Mouse (Mus musculus) myocyte (in vitro differentiated cells): Measurements from ENCODE around the gene Pfn3. TPM values are rescaled to one million over a fixed set of nuclear protein-coding genes. Genes with fewer than 3 reads are reported as not detected.

ENCODE experiments used
- H3K27me3 ChIP-seq: one replicate; pipeline ENCODE4 v1.6.1; 2011; ENCODE audit not compliant: control insufficient read depth, insufficient read depth, insufficient read length
- H3K36me3 ChIP-seq: one replicate; pipeline ENCODE4 v1.6.1; 2011; ENCODE audit not compliant: control insufficient read depth, insufficient read depth
- H3K4me2 ChIP-seq: one replicate; pipeline ENCODE4 v1.6.1; 2011; ENCODE audit warnings: low read depth, control low read depth
- H3K4me3 ChIP-seq: one replicate; pipeline ENCODE4 v1.5.1; 2011; ENCODE audit warnings: mild to moderate bottlenecking, control low read depth, moderate library complexity
- H3K79me2 ChIP-seq: one replicate; pipeline ENCODE4 v1.6.1; 2011; ENCODE audit not compliant: control insufficient read depth, insufficient read depth
- H3ac ChIP-seq: one replicate; pipeline ENCODE4 v1.6.1; 2011; ENCODE audit not compliant: control insufficient read depth, insufficient read length
- CEBPB ChIP-seq: IDR thresholded peaks from 2 replicates; pipeline ENCODE4 v1.6.1; 2011; ENCODE audit warnings: mild to moderate bottlenecking, moderate library complexity; ENCODE audit not compliant: poor library complexity, insufficient read depth, severe bottlenecking
- E2F4 ChIP-seq: IDR thresholded peaks from one replicate; pipeline ENCODE4 v1.6.1; 2011; ENCODE audit warnings: mild to moderate bottlenecking, control low read depth, moderate library complexity; ENCODE audit not compliant: insufficient read depth
- MAX ChIP-seq: IDR thresholded peaks from one replicate; pipeline ENCODE4 v1.6.1; 2011; ENCODE audit warnings: low read depth, mild to moderate bottlenecking, control low read depth
- MYOD1 ChIP-seq, 3 experiments: IDR thresholded peaks; one replicate each; pipeline ENCODE4 v1.6.1; 2011; ENCODE audit warnings: control low read depth in 2 of 3, low read depth in 2 of 3, mild to moderate bottlenecking in 2 of 3, moderate library complexity in 1 of 3; ENCODE audit not compliant: insufficient read length in 2 of 3, control insufficient read depth in 1 of 3
- MYOG ChIP-seq, 3 experiments: IDR thresholded peaks; one replicate each; pipeline ENCODE4 v1.6.1; 2011; ENCODE audit warnings: control low read depth in 2 of 3, low read depth in 2 of 3, mild to moderate bottlenecking in 2 of 3; ENCODE audit not compliant: insufficient read length in 2 of 3, control insufficient read depth in 1 of 3, insufficient read depth in 1 of 3
- POLR2A ChIP-seq: IDR thresholded peaks from one replicate; pipeline ENCODE4 v1.6.1; 2011; ENCODE audit warnings: low read depth, mild to moderate bottlenecking, control low read depth, moderate library complexity; ENCODE audit not compliant: insufficient read length
- POLR2AphosphoS2 ChIP-seq: IDR thresholded peaks from one replicate; pipeline ENCODE4 v1.6.1; 2011; ENCODE audit warnings: low read depth, control low read depth; ENCODE audit not compliant: insufficient read length
- REST ChIP-seq: IDR thresholded peaks from one replicate; pipeline ENCODE4 v1.6.1; 2011; ENCODE audit warnings: mild to moderate bottlenecking, control low read depth, moderate library complexity; ENCODE audit not compliant: insufficient read depth, insufficient read length
- SRF ChIP-seq: IDR thresholded peaks from one replicate; pipeline ENCODE4 v1.6.1; 2011; ENCODE audit warnings: low read depth; ENCODE audit not compliant: control insufficient read depth, insufficient read length
- TCF12 ChIP-seq: IDR thresholded peaks from one replicate; pipeline ENCODE4 v1.6.1; 2011; ENCODE audit warnings: mild to moderate bottlenecking, control low read depth; ENCODE audit not compliant: poor library complexity, insufficient read depth, severe bottlenecking
- TCF3 ChIP-seq: IDR thresholded peaks from one replicate; pipeline ENCODE4 v1.6.1; 2011; ENCODE audit warnings: low read depth, control low read depth; ENCODE audit not compliant: insufficient read length
- USF1 ChIP-seq: IDR thresholded peaks from one replicate; pipeline ENCODE4 v1.6.1; 2011; ENCODE audit warnings: low read depth, mild to moderate bottlenecking, control low read depth, moderate library complexity
- polyA plus RNA-seq: library from polyadenylated mRNA; unstranded; fragments of >200 nt; fragmentation: generic; extraction: Trizol; gene quantifications from one replicate; pipeline ENCODE4 v1.2.1, GENCODE M21; 2012; ENCODE audit warnings: missing spikeins

The Pfn3 gene
- polyA plus RNA-seq, 1 experiment = not detected

GRCm38 (mm10) chr13:55449205-55449604 is 34.2 kb upstream of the Pfn3 start:
- Histone ChIP-seq H3K4me2 (peak overlapping the region; percentile 37), H3K36me3 (no peaks in the 10 kb centered on the region), H3ac (no peak overlapping the region), H3K4me3 (no peak overlapping the region), H3K79me2 (peaks cover 35% of the 10 kb centered on the region), H3K27me3 (no peaks in the 10 kb centered on the region)
- no peak for TF ChIP-seq MAX

- Histone ChIP-seq H3K36me3 (no peaks in the 10 kb centered on the region), H3K79me2 (peaks cover 35% of the 10 kb centered on the region), H3K4me3 (no peak overlapping the region), H3K4me2 (no peak overlapping the region), H3K27me3 (no peaks in the 10 kb centered on the region), H3ac (no peak overlapping the region)
- TF ChIP-seq E2F4 = no peak
- TF ChIP-seq MAX = no peak
- no peak for TF ChIP-seq MYOD1 (IDR thresholded peaks at IDR 0.05; ENCODE audit: control insufficient read depth in 1 of 3, insufficient read length in 2 of 3, low read depth in 2 of 3)
- no peak for TF ChIP-seq MYOG (IDR thresholded peaks at IDR 0.05; ENCODE audit: control insufficient read depth in 1 of 3, insufficient read depth in 1 of 3, insufficient read length in 2 of 3, low read depth in 2 of 3)
- TF ChIP-seq POLR2A = no peak
- no peak for TF ChIP-seq CEBPB
- TF ChIP-seq TCF3 = no peak
These were observed 33.1 kb upstream of the Pfn3 start for GRCm38 (mm10) chr13:55448131-55448530.

- Histone ChIP-seq H3K27me3 (no peaks in the 10 kb centered on the region), H3K79me2 (peaks cover 35% of the 10 kb centered on the region), H3K36me3 (no peaks in the 10 kb centered on the region), H3K4me2 (no peak overlapping the region), H3K4me3 (no peak overlapping the region), H3ac (no peak overlapping the region)
- TF ChIP-seq TCF12 = no peak
- TF ChIP-seq REST = no peak
- TF ChIP-seq MAX = no peak
- no peak for TF ChIP-seq USF1
- TF ChIP-seq E2F4 = no peak
- no peak for TF ChIP-seq MYOG (IDR thresholded peaks at IDR 0.05; ENCODE audit: control insufficient read depth in 1 of 3, insufficient read depth in 1 of 3, insufficient read length in 2 of 3, low read depth in 2 of 3)
- TF ChIP-seq POLR2AphosphoS2 = no peak
- TF ChIP-seq SRF = no peak
- TF ChIP-seq MYOD1 (IDR thresholded peaks at IDR 0.05; ENCODE audit: control insufficient read depth in 1 of 3, insufficient read length in 2 of 3, low read depth in 2 of 3) = no peak
- no peak for TF ChIP-seq CEBPB
- no peak for TF ChIP-seq POLR2A
- TF ChIP-seq TCF3 = no peak
These were observed 32.5 kb upstream of the Pfn3 start for GRCm38 (mm10) chr13:55447543-55447943.

GRCm38 (mm10) chr13:55446483-55447105 is 31.6 kb upstream of the Pfn3 start:
- H3K4me3 ChIP-seq = peak overlapping the region; percentile 47
- no peaks in the 10 kb centered on the region for H3K36me3 ChIP-seq
- H3K79me2 ChIP-seq = peaks cover 35% of the 10 kb centered on the region
- H3ac ChIP-seq = no peak overlapping the region
- TF ChIP-seq CEBPB (no peak), MYOD1 (IDR thresholded peaks at IDR 0.05; ENCODE audit: control insufficient read depth in 1 of 3, insufficient read length in 2 of 3, low read depth in 2 of 3) (no peak), MAX (no peak), REST (no peak), E2F4 (no peak), SRF (no peak), MYOG (IDR thresholded peaks at IDR 0.05; ENCODE audit: control insufficient read depth in 1 of 3, insufficient read depth in 1 of 3, insufficient read length in 2 of 3, low read depth in 2 of 3) (no peak), TCF3 (no peak), POLR2A (no peak), TCF12 (no peak), POLR2AphosphoS2 (no peak), USF1 (no peak)
- H3K27me3 ChIP-seq = no peaks in the 10 kb centered on the region
- peak overlapping the region; percentile 97 for H3K4me2 ChIP-seq

GRCm38 (mm10) chr13:55445361-55446091 is 30.5 kb upstream of the Pfn3 start:
- Histone ChIP-seq H3K27me3 (no peaks in the 10 kb centered on the region), H3ac (peak overlapping the region; percentile 92), H3K79me2 (peaks cover 35% of the 10 kb centered on the region), H3K4me2 (peak overlapping the region; percentile 97), H3K4me3 (peak overlapping the region; percentile 47), H3K36me3 (no peaks in the 10 kb centered on the region)
- TF ChIP-seq TCF12 (no peak), MYOG (IDR thresholded peaks at IDR 0.05; ENCODE audit: control insufficient read depth in 1 of 3, insufficient read depth in 1 of 3, insufficient read length in 2 of 3, low read depth in 2 of 3) (no peak), E2F4 (no peak), SRF (no peak), MAX (no peak), REST (no peak), POLR2AphosphoS2 (peak; percentile 24), POLR2A (peak; percentile 79), USF1 (no peak), TCF3 (no peak), CEBPB (no peak), MYOD1 (IDR thresholded peaks at IDR 0.05; ENCODE audit: control insufficient read depth in 1 of 3, insufficient read length in 2 of 3, low read depth in 2 of 3) (no peak)
